Mouse (Mus musculus) left cerebral cortex, adult 2 months (tissue): ENCODE measurements around the gene Ppl. TPM values are rescaled to one million over a fixed set of nuclear protein-coding genes. Genes with fewer than 3 reads are reported as not detected.

Source experiments
- DNase-seq, 2 experiments: peaks; one replicate each; pipeline ENCODE4 v3.0.0; 2021 to 2022; ENCODE audit warnings: low spot score in 2 of 2, mixed read lengths in 1 of 2; ENCODE audit errors: extremely low spot score in 1 of 2
- H3K27ac ChIP-seq: fragments of 200-600 bp; 2 replicates; pipeline ENCODE4 v1.8.1; 2022
- H3K4me3 ChIP-seq: fragments of 200-600 bp; 2 replicates; pipeline ENCODE4 v1.8.1; 2022
- CTCF ChIP-seq: fragments of 200-600 bp; IDR thresholded peaks from 2 replicates; pipeline ENCODE4 v1.8.1; 2022; ENCODE audit warnings: antibody characterized with exemption, mild to moderate bottlenecking, moderate library complexity
- intact Hi-C: fragments of 180-260 bp; cut with DNase I; formaldehyde crosslinking; loops from one replicate; pipeline ENCODE4 v1.15.1; 2025
- total RNA-seq, 2 experiments: library from RNA; stranded (reverse); gene quantifications; 2 replicates each; pipeline ENCODE4 v1.2.3; 2021

The Ppl gene
- total RNA-seq, 2 experiments from 2014 or later, result 1.00 to 1.4 TPM

- intact Hi-C loops, result no loop called here
- TF ChIP-seq CTCF, result no peak
- DNase-seq, result no peak
- H3K27ac ChIP-seq, result no peak overlapping the region
- no peak overlapping the region for H3K4me3 ChIP-seq
These were observed 12.4 kb downstream of the Ppl start for GRCm38 (mm10) chr16:5119845-5120244.

- intact Hi-C loops, result no loop called here
- DNase-seq, result no peak
- TF ChIP-seq CTCF, result no peak
- Histone ChIP-seq H3K27ac (no peak overlapping the region), H3K4me3 (no peak overlapping the region)
These were observed 12.8 kb downstream of the Ppl start for GRCm38 (mm10) chr16:5119385-5119784.

DNA sequence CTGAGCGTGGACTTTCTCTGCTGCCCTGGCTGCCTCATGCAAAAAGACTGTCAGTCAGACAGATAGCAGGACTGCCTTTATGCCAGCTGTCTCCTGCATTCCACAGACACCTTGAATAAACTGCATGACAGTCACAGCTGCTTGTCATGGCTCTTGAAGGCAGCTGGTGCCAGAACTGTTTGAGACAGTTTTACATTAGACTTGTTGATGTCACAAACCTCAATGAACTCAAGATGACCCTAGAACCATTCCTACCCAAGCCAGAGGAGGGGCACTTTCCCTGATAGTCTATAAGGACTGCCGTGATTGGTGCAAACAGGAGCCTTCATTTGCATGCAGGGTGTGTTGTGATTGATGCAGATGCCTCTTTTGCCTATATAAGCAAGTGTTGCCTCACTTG is 18.6 kb downstream of the Ppl start:
- DNase-seq, result no peak
- intact Hi-C loops, result no loop called here
- Histone ChIP-seq H3K27ac (no peak overlapping the region), H3K4me3 (no peak overlapping the region)
- TF ChIP-seq CTCF, result no peak

DNA sequence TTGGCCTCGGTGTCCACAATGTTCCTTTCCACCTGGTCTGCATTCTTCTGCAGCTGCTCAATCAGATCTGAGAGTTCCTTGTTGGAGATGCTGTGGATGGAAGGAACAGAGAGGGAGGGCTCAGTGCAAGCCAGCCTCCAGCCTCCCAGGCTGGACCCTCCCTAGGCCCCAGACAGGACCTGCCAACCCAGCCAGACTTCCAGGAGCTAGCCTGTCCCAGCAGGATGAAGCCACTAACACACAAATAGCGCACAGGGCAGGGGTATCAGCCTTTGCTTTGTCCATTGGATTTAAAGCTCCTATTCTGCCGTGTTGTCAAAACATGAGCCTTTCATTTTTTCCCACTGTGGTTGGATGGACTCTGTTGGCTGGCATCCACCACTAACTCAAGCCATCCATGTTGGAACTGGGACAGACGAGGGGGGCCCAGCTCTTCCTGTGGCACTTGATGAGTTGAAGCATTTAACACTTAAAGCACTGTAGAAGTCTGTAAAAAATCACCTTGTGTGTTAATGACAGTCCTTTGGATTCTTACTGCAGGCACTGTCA is 19.1 kb downstream of the Ppl start:
- no peak overlapping the region for H3K27ac ChIP-seq
- no peak for TF ChIP-seq CTCF
- intact Hi-C loops, result no loop called here
- H3K4me3 ChIP-seq, result no peak overlapping the region
- DNase-seq, result no peak

GRCm38 (mm10) chr16:5111021-5111420 is 21.2 kb downstream of the Ppl start:
- TF ChIP-seq CTCF, result no peak
- intact Hi-C loops, result no loop called here
- H3K4me3 ChIP-seq, result no peak overlapping the region
- H3K27ac ChIP-seq, result no peak overlapping the region
- DNase-seq, result no peak

DNA sequence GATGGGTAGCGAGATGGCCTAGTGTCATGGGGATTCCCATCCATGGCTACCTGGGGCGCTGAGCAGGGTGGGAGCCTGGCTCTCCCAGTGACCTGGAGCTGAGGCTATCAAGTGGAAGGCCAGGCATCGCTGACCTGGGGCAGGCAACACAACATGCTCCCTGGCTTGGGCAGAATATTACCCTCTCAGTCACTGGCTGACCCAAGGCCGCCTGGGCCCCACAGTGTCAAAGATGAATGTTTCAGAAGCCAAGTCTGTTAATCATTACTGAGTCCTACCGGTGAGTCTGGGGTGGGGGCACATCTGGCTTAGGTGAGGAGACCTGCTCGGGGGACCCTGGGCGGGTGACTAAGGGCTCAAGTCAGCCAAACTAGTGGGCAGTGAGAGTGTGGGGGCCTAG is 22.3 kb downstream of the Ppl start:
- DNase-seq, result no peak
- Histone ChIP-seq H3K4me3 (no peak overlapping the region), H3K27ac (no peak overlapping the region)
- TF ChIP-seq CTCF, result no peak
- intact Hi-C loops, result no loop called here

GRCm38 (mm10) chr16:5101000-5101399 is 31.2 kb downstream of the Ppl start:
- TF ChIP-seq CTCF, result no peak
- Histone ChIP-seq H3K27ac (no peak overlapping the region), H3K4me3 (no peak overlapping the region)
- DNase-seq, result no peak
- intact Hi-C loops, result no loop called here

- TF ChIP-seq CTCF, result no peak
- intact Hi-C loops, result no loop called here
- DNase-seq, result no peak
- Histone ChIP-seq H3K27ac (no peak overlapping the region), H3K4me3 (no peak overlapping the region)
These were observed 35.7 kb downstream of the Ppl start for GRCm38 (mm10) chr16:5096504-5096903.

- TF ChIP-seq CTCF, result no peak
- no peak for DNase-seq
- intact Hi-C loops, result no loop called here
- no peak overlapping the region for H3K4me3 ChIP-seq
- no peak overlapping the region for H3K27ac ChIP-seq
These were observed 38.9 kb downstream of the Ppl start for GRCm38 (mm10) chr16:5093285-5093684.

DNA sequence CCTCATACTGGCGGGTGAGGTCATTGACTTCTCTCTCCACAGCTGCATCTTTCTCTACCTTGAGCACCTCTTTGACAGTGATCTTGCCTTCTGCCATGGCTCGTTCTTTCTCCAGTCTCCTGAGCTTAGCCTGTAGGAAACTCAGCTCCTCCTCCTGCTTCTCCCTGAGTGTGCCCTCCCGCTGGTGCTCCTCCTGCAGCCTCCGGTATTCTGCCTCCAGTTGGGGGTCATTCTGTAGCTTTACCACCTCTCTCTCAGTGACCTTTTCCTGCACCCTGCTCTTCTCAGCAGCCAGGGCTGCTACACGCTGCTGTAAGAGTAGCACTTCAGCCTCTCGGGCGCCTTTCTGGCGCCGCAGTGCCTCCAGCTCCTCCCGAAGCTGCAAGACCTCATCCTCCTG is 43.2 kb downstream of the Ppl start:
- TF ChIP-seq CTCF, result no peak
- intact Hi-C loops, result no loop called here
- H3K27ac ChIP-seq, result no peak overlapping the region
- DNase-seq, result no peak
- no peak overlapping the region for H3K4me3 ChIP-seq

- intact Hi-C loops, result no loop called here
- no peak for DNase-seq
- no peak for TF ChIP-seq CTCF
- Histone ChIP-seq H3K4me3 (no peak overlapping the region), H3K27ac (no peak overlapping the region)
These were observed 46.0 kb downstream of the Ppl start for GRCm38 (mm10) chr16:5086179-5086578.

GRCm38 (mm10) chr16:5085196-5085595 is 47.0 kb downstream of the Ppl start:
- intact Hi-C loops, result no loop called here
- no peak overlapping the region for H3K27ac ChIP-seq
- no peak for TF ChIP-seq CTCF

GRCm38 (mm10) chr16:5074341-5074740 is 57.9 kb downstream of the Ppl start:
- DNase-seq, result no peak
- TF ChIP-seq CTCF, result no peak
- Histone ChIP-seq H3K4me3 (no peak overlapping the region), H3K27ac (no peak overlapping the region)
- intact Hi-C loops, result no loop called here

More at GRCm38 (mm10) chr16:5085196-5085595, 47.0 kb downstream of the Ppl start:
- no peak overlapping the region for H3K4me3 ChIP-seq
- DNase-seq, result no peak
